Mouse (Mus musculus) megakaryocyte-erythroid progenitor cell, adult 5 weeks (primary cell): Measurements from ENCODE around the gene Gm10486. TPM values are rescaled to one million over a fixed set of nuclear protein-coding genes. Genes with fewer than 3 reads are reported as not detected.

ENCODE experiments used
- polyA plus RNA-seq: library from polyadenylated mRNA; stranded (reverse); fragments of >175 nt; gene quantifications from 2 replicates; pipeline ENCODE4 v1.2.3, GENCODE M21; 2012

Gm10486 gene
- not detected in 2 replicates for polyA plus RNA-seq

GRCm38 (mm10) chrX:35067084-35067483 lies at the start of gene Gm10486:
Gm10486 (plus strand) TSS chrX:35067384.

